Mouse (Mus musculus) cerebellum, adult 9-11 months (tissue): Measurements from ENCODE around the gene Rfx5.
"Not testable (repeated sequence)": the region's sequence is repeated elsewhere in the genome, so short reads cannot be mapped to it uniquely, and the experiment has no call there.

Experiments
- DNase-seq: peaks from one replicate; pipeline ENCODE4 v3.0.0; 2022

Gene Rfx5

DNA sequence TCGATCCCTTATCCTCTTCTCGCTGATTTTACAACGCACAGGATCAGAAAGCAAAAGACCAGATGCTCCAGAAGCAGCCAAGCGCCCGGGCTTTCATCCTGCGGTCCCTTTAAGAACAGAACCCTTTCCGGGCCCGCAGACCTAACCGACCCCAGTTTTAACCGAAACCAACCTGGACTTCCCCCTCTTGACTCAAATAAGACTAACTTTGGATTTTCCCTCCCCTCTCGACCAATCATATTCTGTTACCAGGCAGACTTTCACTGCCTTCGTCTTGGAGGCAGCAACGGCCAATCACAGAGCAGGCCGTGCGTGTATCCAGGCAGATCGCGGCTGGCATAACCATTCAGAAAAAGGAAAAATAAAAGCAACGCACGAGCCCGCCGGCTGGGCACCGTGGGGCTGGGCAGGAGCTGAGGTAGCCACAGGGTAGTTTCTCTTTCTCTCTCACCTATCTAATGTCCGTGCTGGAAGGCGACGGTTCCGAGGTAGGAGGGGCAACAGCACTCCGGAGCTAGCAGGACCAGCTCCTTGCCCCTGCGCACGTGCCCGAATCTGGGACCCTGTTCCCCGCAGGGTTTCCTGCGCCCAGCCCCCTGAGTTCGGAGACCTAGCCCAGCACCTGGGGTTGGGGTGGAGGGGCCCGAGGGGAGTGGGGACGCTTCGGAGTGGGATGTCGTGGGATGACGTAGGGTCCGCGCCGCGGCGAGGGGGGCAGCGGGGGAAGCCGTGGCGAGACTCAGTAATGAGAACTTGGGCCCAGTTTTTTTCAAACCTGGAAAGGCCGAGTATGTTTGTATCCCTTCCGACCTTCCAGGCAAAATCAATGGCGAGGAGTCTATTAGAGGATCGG is at the start of gene Rfx5:
Gene Rfx5 (plus strand): TSS at position 312 of the 853 bp plus-strand sequence.
- DNase-seq: peak; percentile 97

DNA sequence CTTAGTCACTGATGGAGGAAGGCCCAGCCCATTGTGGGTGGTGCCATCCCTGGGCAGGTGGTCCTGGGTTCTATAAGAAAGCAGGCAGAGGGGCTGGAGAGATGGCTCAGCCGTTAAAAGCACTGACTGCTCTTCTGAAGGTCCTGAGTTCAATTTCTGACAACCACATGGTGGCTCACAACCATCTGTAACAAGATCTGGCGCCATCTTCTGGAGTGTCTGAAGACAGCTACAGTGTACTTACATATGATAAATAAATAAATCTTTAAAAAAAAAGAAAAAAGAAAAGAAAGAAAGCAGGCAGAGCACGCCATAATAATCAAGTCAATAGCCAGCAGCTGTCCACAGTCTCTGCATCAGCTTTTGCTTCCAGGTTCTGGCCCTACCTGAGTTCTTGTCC is 49.1 kb upstream of the Rfx5 start:
- DNase-seq: not testable (repeated sequence)

DNA sequence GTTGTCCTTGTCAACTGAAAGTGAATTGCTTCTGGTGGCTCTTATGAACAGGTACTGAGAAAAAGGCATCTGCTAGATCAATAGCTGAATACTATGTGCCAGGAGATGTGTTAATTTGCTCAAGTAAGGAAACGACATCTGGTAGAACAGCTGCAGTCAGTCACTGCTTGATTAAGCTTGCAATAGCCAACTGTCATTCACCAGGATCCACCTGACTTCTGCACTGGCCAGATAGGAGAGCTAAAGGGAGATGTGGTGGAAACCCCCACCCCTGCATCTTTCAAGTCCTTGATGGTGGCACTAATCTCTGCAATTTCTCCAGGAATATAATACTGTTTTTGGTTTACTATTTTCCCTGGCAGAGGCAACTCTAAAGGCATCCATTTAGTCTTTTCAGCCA is 47.4 kb upstream of the Rfx5 start:
- no peak for DNase-seq

DNA sequence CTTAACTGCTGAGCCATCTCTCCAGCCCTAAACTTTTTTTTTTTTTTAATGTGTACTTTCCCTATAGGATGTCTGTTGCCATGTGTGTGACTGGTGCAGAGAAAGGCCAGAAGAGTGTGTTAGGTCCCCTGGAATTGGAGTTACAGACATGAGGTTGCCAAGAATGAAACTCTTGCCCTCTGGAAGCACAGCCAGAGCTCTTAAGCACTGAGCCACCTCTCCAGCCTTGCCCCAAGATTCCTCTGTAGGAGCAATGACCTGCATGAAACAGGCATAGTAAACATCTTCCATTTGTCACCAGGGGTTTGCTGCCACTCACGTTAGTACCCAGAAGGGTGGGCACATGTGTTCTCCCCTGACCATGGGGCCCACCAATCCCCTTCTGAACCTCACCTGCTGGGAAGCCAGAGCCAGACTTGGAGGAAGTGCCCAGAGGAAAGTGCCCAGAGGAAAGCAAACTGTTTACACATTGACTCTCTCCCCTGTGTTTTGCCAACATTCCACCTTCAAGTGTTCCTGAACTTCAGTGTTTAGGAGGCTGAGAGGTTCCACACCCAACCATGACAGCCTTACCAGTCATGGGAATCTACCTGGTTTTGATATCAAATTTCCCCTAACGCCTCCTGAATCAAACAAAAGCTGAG is 42.7 kb upstream of the Rfx5 start:
- DNase-seq: no peak

DNA sequence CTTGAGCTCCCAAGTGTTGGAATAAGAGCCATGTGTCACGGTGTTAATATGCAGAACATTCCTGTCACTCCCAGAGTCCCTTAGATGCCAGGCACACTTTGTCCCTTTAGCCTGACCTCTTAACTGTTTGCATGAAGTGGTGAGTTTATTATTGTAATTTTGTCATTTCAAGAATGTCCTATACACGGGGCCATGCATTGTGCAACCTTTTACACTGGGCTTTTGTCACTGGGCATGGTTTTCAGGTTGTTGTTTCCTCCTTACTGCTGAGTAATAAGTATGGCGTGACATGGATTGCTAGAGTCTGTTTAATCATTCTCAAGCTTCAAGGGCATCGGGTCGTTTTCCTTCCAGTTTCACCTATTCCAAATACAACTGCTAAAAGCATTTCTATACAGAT is 40.1 kb upstream of the Rfx5 start:
- DNase-seq: no peak

DNA sequence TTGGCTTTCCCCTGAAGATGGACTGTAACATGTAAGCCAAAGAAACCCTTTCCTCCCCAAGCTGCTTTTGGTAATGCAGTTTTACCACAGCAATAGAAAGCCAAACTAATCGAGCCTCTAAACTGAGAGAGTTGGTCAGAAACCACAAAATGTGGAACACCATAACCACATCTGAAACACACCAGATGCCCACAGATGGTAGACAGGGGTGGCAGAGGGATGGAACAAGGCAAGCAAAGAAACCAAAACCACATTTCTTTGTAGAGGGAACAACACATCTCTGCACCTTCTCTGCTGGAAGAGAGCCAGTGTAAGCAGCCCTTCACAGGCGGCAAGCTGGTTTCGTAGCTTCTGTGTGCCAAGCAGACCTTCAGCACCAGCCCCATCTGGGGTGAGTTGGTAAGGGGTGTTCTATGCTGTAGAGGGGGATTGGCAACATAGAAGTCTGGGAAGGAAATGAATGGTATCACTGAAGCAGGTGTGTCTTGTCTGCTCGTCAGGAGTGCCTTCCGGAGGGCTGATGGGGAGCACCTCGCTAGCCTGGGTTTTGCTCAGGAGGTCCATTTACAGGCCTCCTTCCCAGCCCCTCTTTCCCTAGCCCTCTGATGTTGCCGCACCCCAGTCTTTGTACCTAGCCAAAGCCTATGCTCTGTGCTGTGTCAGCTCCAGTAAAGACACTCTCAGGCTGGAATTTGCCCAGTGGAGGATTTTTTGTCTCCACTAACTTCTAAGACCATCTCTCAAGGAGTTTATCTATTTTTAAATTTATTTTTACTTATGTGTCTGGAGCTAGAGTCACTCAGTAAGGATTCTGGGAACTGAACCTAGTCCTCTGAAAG is 37.8 kb upstream of the Rfx5 start:
- DNase-seq: no peak

DNA sequence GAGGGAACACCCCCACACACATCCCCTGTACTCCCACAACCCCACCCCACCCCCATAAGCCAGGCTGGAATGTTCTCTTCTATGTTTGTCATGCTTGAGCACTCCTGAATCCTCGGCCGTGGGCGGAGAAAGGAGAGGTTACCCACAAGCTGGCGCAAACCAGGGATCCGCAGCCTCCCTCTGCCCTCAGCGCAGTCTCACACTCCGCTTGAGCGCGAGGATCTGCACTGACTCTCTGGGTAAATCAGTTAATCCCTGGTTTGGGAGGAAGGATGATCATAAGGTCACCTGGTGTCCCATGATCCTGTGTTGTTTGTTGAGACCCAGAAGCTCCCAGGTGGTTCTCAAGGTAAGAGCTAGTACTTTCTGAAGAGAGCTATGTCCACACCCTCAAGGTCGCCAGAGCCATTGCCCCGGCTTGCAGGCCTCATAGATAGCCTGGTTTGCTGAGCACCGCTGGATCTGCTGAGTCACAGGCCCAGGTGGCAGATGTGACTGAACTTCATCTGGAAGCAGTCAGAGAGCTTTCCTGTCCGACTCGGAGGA is 36.0 kb upstream of the Rfx5 start:
- no peak for DNase-seq

DNA sequence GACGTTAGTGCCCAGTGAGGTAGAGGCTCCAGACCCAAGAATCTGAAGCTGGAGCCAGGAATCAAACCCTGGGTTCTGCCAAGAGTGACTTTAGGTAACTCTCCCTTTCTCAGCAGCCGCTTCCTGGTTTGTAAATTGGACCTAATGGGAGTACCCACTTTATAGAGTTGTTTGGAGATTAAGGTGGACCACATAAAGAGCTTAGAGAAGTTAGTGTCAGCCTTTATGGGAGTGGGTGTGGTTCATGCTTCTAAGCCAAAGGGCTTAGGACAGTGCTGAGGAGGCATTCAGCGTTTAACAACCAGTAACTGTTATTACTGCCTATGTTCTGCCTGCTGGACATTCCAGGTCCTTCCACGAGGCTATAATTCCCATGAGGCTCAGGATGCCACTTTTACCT is 35.0 kb upstream of the Rfx5 start:
- no peak for DNase-seq

DNA sequence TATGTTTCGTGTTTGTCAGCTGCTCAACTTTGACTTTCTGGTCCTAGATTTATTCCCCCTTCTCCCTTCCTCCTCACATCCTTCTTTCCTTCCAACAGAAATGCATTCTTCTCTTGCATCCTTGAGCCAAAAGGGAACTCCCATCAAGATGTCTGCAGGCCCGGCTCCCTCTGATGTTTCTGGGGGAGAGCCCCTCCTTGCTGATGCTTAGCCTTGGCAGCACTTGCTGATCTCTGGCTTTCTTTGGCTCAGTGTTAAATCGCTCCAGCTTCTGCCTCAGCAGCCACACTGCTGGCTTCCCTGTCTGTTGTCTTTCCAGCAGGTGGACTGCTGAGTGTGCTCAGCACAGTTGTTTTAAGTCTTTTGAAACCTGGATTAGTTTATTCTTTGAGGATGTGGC is 32.8 kb upstream of the Rfx5 start:
- no peak for DNase-seq

DNA sequence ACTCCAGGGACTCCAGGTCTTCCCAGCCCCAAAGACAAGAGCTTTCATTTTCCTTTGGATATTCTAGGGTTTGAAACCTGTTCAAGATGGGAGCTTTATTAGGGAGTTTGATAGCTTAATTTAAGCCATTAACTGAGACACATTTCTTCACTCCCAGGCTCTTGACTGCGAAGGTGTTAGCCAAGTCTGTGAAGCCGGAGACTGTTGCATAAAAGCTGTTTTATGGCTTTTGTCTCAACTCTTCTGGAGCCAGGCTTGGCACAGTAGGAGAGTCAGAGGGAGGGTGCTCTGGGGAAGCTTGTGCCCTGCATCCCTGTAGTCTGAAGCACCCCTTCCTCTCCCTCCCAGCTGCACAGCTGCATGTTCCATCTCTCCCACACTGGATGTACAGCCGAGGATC is 31.5 kb upstream of the Rfx5 start:
- no peak for DNase-seq

DNA sequence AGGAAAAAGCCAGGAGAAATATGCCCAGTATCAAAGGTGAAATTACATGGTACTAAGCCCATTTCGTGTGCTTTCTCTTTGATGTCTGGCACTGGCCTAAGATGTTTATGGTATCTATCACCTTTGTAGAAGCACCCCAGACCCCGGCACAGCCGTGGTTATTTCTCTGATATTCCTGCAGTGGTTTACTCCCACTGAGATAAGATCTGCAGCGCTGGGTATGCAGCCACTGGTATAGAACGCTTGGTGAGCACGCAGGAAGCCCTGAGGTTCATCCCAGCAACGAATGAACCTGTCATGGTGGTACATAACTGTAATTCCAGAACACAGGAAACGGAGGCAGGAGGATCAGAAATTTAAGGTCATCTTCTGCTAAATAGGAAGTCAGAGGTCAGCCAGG is 29.2 kb upstream of the Rfx5 start:
- DNase-seq: no peak

DNA sequence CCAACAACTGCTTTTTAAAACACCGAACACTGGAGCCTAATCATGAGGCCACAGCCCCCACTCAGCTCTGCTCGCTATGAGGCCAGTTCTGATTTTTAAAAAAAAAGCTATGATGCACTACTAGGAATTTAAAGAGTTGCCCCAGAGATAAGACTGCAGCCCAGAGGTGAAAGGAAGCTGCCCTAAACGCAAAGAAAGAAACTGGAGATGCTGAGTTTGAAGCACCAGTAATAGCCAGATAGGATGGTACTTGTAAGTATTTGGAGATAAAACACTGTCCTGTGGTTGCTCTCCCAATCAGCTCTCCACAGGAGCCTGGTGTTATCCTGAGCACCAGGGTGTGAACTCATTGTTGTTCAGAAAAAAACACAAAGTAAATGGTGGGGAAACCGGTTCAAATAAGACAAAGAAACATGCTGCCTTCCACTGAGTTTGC is 27.6 kb upstream of the Rfx5 start:
- DNase-seq: not testable (repeated sequence)

DNA sequence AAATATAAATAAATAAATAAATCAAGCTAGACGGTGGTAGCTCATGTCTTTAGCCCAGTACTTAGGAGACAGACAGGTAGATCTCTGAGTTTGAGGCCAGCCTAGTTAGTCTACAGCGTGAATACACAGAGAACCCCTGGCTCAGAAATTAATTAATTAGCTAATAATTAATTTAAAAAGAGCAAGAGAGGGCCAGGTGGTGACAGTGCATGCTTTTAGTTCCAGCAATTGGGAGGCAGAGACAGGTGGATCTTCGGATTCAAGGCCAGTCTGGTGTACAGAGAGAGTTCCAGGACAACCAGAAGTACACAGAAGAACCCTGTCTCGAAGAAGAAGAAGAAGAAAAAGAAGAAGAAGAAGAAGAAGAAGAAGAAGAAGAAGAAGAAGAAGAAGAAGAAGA is 24.9 kb upstream of the Rfx5 start:
- not testable (repeated sequence) for DNase-seq

DNA sequence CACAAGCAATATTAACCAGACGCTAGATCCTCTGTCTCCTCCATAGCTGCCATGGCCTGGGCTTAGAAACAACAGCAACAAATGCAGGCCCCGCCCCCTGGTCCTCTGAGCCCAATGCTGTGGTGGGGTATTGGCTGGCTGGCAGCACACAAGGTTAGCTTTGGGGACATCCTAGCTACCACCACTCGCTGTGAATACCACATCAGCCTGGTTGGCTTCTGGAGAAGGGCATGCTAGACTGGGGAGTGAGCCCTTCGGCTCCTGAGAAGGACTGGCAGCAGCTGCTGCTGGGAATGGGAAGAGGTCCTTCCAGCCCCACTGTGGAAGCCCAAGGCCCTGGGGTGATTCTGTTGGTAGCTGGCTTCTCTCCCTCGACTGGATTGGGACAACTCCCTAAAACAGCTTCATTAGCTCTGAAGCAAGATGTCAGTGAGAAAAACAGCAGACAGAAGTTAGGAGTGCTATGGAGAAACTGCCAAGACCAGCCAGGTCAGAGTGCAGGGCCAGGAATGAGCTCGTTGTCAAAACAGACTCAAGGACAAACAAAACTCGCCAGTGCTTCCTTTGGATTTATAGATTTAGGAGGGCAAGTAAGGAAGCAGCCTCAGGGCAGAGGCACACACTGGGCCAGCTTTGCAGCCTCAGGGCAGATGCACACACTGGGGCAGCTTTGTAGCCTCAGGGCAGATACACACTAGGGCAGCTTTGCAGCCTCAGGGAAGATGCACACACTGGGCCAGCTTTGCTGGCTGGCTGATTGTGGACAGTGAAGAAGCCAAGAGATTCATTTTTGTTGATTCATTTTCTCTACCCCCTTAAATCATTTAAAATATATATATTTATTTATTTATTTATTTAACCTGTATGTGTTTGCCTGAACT is 23.2 kb upstream of the Rfx5 start:
- not testable (repeated sequence) for DNase-seq

DNA sequence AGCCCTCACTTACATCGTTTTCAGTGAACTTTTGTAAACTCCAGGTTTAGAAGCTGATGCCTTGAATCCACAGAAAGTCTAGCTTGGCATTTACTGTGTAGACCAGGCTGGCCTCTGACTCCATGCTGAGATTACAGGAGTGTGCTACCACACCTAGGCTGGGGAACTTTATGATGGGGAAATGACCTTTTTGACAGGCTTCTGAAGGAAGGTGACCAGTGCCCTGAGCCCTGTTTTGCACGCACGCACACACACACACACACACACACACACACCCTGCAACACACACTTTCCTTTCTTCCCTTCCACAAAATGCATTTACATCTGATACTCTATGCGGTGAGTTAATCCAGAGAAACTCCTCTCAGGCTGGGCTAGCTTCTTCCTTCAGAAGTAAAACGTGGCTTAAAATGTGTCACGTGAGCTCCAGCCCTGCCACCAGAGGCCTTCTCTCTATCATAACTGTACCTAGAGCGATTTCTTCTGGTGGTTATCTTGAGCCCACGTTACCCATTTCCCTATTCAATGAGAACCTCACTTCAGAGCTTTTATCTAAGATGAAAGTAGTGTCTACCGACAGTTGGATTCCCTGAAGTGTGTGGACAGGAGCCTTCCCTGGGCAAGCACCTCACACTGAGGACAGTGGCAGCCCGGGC is 22.3 kb upstream of the Rfx5 start:
- not testable (repeated sequence) for DNase-seq

DNA sequence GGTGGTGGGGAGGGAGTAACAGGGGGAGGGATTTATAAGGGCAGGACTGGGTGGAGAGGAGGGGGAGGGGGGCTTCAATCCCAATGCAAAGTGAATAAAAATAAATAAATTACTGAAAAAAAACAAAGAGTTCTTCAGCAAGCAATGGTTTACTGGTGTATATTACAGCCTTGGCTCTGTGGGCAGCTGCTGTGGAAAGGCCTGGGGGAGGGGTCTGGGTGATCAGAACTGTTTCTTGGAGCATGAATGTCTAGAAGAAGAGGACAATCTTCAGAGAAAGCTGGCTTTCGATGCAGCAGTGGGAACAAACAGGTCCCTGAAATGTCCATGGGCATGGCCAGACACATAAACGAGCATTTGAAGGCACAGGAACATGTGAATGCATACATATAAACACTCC is 21.6 kb upstream of the Rfx5 start:
- DNase-seq: not testable (repeated sequence)

DNA sequence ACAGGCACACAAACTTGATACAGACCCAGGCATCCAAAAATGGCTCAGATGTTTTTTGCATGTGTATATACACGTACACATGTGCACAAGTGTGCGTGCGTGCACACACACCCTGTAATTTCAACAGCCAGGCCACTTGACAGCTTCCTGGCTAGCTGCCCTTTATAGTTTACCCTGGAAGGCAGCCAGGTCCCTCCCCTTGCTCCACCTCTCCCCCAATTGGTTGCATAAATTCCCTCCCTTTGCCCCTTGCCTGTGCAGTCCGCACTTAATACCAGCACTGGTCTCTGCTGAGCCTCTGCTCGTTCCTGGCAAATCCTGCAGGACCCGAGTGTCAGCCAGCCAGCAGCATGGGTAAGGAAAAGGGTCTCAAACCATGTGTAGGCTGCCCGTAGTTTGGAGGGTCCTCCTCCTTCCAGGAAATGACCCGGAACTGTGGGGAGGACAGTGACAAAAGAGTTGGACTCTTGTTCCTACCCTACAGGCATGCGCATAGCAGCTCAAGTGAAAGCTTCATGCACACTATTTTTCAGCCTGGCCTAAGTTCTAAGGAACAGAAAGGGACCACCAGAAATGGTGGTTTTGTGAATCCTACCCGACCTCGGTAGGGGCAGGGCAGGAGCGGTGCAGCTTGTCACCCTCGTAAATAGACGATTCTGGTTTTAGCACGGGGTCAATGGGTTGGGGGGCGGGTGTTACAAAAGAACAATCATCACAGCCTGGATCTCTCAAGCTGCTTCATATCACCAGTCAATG is 20.9 kb upstream of the Rfx5 start, which contains the start of gene Selenbp1:
Gene Selenbp1 (plus strand): TSS at position 248 of the 756 bp plus-strand sequence.
- peak; percentile 32 for DNase-seq

DNA sequence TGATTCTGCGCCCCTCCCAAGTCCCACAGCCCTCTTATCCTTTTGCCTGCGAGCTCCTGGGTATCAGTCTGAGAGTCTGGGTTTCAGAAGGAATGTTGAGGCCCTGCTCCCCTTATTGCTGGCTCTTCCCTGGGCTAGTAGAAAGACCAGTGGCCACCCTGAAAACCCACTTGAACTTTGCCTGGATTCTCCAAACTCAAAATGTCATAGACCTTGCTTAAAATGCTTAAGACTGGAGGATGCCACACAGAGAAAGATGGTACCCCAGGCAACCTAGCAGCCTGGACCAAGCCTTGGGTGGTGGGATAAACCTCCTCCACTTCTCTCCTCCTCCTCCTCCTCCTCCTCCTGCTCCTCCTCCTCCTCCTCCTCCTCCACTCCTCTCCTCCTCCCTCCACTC is 20.3 kb upstream of the Rfx5 start:
- not testable (repeated sequence) for DNase-seq

DNA sequence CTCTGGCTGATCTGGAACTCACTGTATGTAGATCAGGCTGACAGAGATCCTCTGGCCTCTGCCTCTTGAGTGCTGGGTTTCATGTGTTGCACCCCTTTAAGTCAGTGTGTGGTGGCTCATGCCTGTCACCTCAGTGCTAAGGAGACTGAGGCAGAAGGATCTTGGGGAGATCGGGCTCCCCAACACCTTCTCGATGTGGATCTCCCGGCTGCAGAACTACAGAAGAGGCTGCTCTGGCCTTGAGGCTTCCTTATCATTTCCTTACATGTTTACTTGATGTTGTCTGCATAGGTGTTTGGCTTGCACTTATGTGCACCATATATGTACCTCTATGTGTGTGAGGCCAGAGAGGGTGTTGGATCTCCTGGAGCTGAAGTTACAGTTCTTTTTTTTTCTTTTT is 19.3 kb upstream of the Rfx5 start:
- DNase-seq: not testable (repeated sequence)

DNA sequence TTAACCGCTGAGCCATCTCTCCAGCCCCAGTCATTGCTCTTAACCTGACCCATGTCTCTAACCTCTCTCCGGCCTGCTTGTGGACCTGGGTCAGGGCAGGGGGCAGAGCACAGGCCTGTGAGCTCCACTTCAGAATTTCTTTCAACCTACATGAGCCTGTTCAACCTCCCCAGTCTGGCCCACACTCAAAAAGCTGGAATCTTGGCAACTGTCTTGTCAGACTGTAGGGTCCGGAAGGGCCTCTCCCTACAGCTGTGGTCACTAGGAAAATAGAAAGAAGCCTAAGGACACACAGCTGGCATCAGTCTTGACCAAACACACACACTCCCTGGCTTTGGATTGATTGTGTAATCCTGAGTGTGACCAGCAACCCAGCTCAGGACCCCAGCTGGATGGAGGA is 18.5 kb upstream of the Rfx5 start:
- not testable (repeated sequence) for DNase-seq

DNA sequence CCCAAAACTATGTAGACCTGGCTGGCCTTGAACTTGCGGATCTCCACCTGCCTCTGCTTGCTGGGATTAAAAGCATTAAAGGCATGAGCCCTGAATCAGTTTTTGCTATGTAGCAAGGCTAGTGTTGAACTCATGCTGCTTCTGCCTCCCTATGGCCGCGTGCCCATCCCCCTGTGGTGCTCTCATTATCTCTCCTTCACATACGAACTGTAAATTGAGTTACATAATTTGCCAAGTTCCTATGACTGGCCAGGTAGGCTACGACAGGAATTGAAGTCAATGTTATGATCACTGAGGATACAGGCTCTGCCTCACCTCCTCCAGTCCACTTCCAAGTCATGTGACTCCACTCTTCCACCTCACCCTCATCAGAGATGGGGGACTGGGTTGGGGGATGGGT is 17.7 kb upstream of the Rfx5 start:
- not testable (repeated sequence) for DNase-seq
